Mouse (Mus musculus) midbrain, postnatal 0 days (tissue): Measurements from ENCODE around the gene Spag7. TPM values are rescaled to one million over a fixed set of nuclear protein-coding genes. Genes with fewer than 3 reads are reported as not detected.

Experiments used
- ATAC-seq: fragments of 200-750 bp; cut with Nextera tagmentation; 2 replicates; pipeline ENCODE4 v1.8.0; 2017; ENCODE audit warnings: moderate number of reproducible peaks, mild to moderate bottlenecking, moderate TSS enrichment, moderate library complexity; ENCODE audit not compliant: low FRiP score
- DNase-seq: peaks from one replicate; pipeline ENCODE4 v3.0.0-alpha.2; 2015; ENCODE audit warnings: low spot score
- H3K27ac ChIP-seq: fragments of 300-500 bp; sonication (generic); 2 replicates; pipeline ENCODE4 v1.5.1; 2014; ENCODE audit warnings: low read depth, mild to moderate bottlenecking, low read length, mixed read lengths
- H3K27me3 ChIP-seq: fragments of 300-500 bp; sonication (generic); 2 replicates; pipeline ENCODE4 v1.6.1; 2014; ENCODE audit warnings: low read length, control low read depth, mixed read lengths; ENCODE audit not compliant: insufficient read depth
- H3K36me3 ChIP-seq: fragments of 300-500 bp; sonication (generic); 2 replicates; pipeline ENCODE4 v1.6.1; 2014; ENCODE audit warnings: low read length, control low read depth, mixed read lengths; ENCODE audit not compliant: insufficient read depth
- H3K4me1 ChIP-seq: fragments of 300-500 bp; sonication (generic); 2 replicates; pipeline ENCODE4 v1.6.1; 2014; ENCODE audit warnings: mild to moderate bottlenecking, control low read depth, antibody characterized with exemption, low read length, mixed read lengths; ENCODE audit not compliant: insufficient read depth
- H3K4me2 ChIP-seq: fragments of 300-500 bp; sonication (generic); 2 replicates; pipeline ENCODE4 v1.6.1; 2014; ENCODE audit warnings: low read depth, mild to moderate bottlenecking, low read length, mixed read lengths; ENCODE audit not compliant: poor library complexity, severe bottlenecking
- H3K4me3 ChIP-seq: fragments of 300-500 bp; sonication (generic); 2 replicates; pipeline ENCODE4 v1.5.1; 2014; ENCODE audit warnings: low read depth, mild to moderate bottlenecking, low read length, moderate library complexity
- H3K9ac ChIP-seq: fragments of 300-500 bp; sonication (generic); replicated peaks from 2 replicates; pipeline ENCODE4 v1.6.1; 2014; ENCODE audit warnings: mild to moderate bottlenecking, low read length, moderate library complexity, mixed read lengths; ENCODE audit not compliant: poor library complexity, severe bottlenecking
- H3K9me3 ChIP-seq: fragments of 300-500 bp; sonication (generic); 2 replicates; pipeline ENCODE4 v1.6.1; 2016; ENCODE audit warnings: low read length, control low read depth
- CTCF ChIP-seq: IDR thresholded peaks from 2 replicates; pipeline ENCODE4 v1.5.1; 2016; ENCODE audit warnings: antibody characterized with exemption, mild to moderate bottlenecking
- WGBS: fragments of 180-500 bp; shearing (Covaris S2); extraction: QIAGEN DNeasy Blood & Tissue Kit; methylation state at CpG from one replicate; pipeline ENCODE4 v1.1.7; 2014; 5-methylcytosine and 5-hydroxymethylcytosine counted together
- polyA plus RNA-seq: library from polyadenylated mRNA; unstranded; fragments of >200 nt; fragmentation: Nextera tagmentation; extraction: Ambion mirVana; gene quantifications from 2 replicates; pipeline ENCODE4 v1.2.1, GENCODE M21; 2015
- total RNA-seq: library from RNA; depleted of rRNA; stranded (reverse); fragments of >200 nt; gene quantifications from 2 replicates; pipeline ENCODE4 v1.2.3, GENCODE M21; 2014

The Spag7 gene
- total and polyA plus RNA-seq, 2 experiments from 2014 or later: 41.9 to 131 TPM

DNA sequence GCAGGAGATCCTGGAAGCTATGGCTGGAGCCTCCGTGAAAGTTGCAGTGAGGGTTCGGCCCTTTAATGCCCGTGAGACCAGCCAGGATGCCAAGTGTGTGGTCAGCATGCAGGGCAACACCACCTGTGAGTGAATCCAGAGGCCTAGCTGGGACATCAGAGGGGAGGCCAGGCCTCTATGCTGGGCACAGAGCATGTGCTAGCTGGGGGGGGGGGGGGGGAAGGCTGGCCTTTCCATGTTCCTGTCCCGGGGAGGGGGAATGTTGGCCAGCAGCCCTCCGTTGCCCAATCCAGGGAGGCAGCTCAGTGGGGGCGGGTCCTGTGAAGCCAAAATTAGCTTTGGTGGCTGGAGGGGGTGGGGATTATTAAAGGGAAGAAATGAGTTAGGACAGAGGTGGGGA, 33.6 kb upstream of the Spag7 start:
- H3K27ac ChIP-seq: no peak overlapping the region
- peaks cover 9% of the 10 kb centered on the region; the same call in 1 of the 2 replicates for H3K4me1 ChIP-seq
- WGBS: 69% methylated on average over 6 of the region's 6 CpGs
- peak overlapping the region; percentile 2; the same call in 1 of the 2 replicates for H3K4me3 ChIP-seq
- no peak for TF ChIP-seq CTCF
- no peaks in the 10 kb centered on the region for H3K9me3 ChIP-seq
- peaks cover 44% of the 10 kb centered on the region for H3K36me3 ChIP-seq
- H3K27me3 ChIP-seq: no peaks in the 10 kb centered on the region
- H3K4me2 ChIP-seq: 0 out of 2 replicates have a peak overlapping the region, but pooled peaks have one; percentile 82
- DNase-seq (no peak), ATAC-seq (no peak)
- H3K9ac ChIP-seq: peak overlapping the region; percentile 95

DNA sequence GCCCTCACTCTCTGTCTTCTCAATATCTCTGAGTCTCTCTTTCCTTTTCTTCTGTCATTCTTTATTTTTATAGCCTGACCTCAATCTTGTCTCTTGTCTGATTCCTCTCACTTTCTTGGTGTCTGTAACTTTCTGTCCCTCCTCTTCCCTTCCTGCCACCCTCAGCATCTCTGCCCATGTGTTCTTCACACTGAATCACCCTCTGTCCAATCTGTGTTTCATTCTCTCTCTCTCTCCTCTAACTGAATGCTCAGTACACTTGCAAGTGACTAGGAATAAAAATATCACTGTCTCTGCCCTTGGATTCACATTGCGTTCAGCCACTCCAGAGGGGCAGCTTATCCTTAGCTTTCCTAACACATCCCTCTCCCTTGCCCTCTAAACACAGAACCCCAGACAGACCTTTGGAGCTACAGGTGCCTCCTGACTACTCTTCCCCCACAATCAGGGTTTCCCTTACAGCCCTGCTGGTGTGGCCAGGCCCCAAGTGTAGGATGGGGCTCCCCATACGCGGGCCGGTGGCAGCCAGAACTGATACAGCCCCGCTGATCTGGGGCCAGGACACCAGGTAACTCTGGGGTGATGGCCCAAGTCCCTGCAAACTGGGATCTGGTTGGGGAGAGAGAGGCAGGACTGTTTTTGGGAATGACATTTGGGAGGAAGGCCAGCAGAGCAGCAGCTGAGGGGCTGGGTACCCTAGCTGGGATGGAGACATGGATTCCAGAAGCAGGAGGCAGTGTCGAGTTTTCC, 32.9 kb upstream of the Spag7 start:
- Histone ChIP-seq H3K9me3 (no peaks in the 10 kb centered on the region), H3K27me3 (no peaks in the 10 kb centered on the region), H3K4me1 (peaks cover 9% of the 10 kb centered on the region; the same call in 1 of the 2 replicates), H3K36me3 (peaks cover 39% of the 10 kb centered on the region), H3K27ac (no peak overlapping the region), H3K4me2 (peak overlapping the region; percentile 82), H3K4me3 (peak overlapping the region; percentile 98; the same call in 1 of the 2 replicates), H3K9ac (peak overlapping the region; percentile 95)
- no peak for TF ChIP-seq CTCF
- no peak for DNase-seq
- WGBS: 75% methylated on average over 6 of the region's 6 CpGs
- no peak for ATAC-seq

DNA sequence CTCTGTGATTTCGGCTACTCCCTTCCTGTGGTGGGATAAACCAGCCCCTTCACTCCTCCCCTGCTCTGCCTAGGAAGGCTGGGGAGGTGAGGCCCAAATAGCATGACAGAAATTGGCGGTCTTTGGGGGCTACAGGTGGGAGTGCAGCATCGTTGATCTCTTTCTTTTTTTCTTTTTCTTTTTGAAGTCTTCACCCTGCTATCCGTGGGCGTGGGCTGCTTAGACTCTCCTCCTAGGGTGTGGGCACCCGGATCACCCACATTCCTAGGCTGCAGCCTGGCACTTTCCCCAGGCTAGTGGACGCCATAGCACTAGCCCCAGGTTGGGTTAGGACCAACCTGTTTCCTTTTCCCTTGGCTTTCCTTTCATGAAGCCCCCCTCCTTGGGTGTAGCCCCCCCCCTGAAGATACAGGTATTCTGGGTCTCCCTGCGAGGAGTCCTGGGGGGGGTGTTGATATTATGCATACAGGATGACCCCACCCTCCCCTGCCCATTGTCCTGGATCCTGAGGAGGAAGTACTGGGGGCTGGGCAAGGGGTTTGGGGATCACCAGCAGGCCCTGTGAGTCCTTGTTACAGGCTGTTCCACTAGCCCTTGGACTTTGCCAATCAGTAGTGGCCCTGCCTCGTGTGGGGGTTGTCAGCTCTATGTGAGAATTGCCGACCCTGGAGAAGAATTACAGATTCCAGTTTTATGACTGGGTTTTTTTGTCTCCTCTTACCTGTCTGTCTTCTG, 32.2 kb upstream of the Spag7 start:
- Histone ChIP-seq H3K9me3 (no peaks in the 10 kb centered on the region), H3K4me2 (peak overlapping the region; percentile 82), H3K27ac (no peak overlapping the region), H3K4me3 (peak overlapping the region; percentile 98), H3K36me3 (peaks cover 32% of the 10 kb centered on the region), H3K9ac (peak overlapping the region; percentile 95), H3K27me3 (no peaks in the 10 kb centered on the region), H3K4me1 (peaks cover 9% of the 10 kb centered on the region; the same call in 1 of the 2 replicates)
- WGBS: 14% methylated on average over 10 of the region's 10 CpGs
- no peak for ATAC-seq
- no peak for TF ChIP-seq CTCF
- no peak for DNase-seq

DNA sequence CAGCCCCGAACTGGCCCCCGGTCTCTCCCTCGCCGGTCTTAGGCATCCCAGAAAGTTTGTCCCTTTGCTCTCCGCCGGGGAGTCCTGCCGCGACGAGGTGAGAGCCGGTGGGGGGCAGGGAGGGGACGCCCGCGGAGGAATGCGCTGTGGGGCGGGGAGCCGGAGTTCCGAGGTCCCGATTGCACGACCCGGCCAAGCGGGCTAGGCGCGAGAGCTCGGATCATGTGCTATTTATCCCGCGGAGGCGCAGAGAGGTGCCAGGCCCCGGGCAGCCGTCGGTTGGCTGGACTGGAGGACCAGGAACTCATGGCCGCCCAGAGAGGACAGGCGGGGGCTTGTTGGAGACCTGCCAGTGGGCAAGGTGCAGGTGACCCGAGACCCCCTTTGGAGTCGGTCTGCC, 31.4 kb upstream of the Spag7 start:
- H3K27me3 ChIP-seq: no peaks in the 10 kb centered on the region
- under 1% methylated on average over 22 of the region's 34 CpGs for WGBS

DNA sequence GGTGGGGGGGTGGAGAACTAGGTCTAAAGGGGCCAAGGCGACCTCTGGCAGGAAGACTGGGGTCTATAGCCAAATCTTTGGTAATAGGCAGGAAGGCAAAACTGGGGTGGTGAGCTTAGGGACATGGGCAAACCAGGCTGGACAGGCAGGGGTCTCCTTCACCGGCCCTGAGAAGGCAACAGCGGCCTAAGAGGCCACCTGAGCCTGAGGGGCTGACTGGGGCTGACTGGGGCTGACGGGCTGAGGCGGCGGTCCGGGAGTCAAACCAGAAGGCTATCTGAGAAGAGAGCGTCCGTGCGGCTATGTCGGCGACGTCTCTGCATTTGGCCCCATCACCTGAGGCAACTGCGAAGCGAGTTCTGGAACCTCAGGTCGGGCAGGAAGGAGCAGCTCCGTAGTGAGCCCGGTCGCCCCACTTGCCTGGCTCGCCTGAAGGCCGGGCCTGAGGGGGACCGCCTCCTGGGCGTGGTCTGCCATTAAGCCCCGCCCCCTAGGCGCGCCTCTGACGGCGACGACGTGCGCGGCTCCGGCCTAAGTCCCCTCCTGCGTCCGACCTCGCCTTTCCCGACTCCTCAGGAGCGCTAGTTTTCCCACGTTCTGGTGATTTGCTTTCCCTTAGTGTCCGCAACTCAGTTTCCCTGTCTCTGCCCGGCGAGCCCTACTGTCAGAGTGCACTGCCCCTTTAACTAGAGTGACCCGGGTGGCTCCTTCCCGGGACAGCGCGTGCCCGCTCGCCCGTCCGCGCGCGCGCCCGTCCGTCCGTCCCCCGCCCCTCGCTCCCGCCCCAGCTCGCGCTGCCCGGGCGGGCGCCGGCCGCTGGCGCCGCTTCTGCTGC, 30.7 kb upstream of the Spag7 start, which contains the start of the genes Inca1 and Kif1c:
TSS of gene Inca1 (minus strand) at position 434 of the 835 bp plus-strand sequence.
TSS of gene Kif1c (plus strand) at position 827 of the 835 bp plus-strand sequence.
- TF ChIP-seq CTCF: no peak
- Histone ChIP-seq H3K36me3 (peaks cover 18% of the 10 kb centered on the region), H3K9ac (peak within 1 kb of the TSS; percentile 95), H3K4me3 (peak within 1 kb of the TSS; percentile 98), H3K4me2 (peak within 1 kb of the TSS; percentile 82), H3K27me3 (no peaks in the 10 kb centered on the region), H3K9me3 (no peaks in the 10 kb centered on the region), H3K27ac (peak within 1 kb of the TSS; percentile 75), H3K4me1 (peaks cover 9% of the 10 kb centered on the region; the same call in 1 of the 2 replicates)
- under 1% methylated on average over 57 of the region's 69 CpGs for WGBS
- ATAC-seq (peak; percentile 95), DNase-seq (peak; percentile 93)

More for the DNA sequence above, 31.4 kb upstream of the Spag7 start:
- peaks cover 9% of the 10 kb centered on the region; the same call in 1 of the 2 replicates for H3K4me1 ChIP-seq
- peak overlapping the region; percentile 98 for H3K4me3 ChIP-seq
- H3K36me3 ChIP-seq: peaks cover 25% of the 10 kb centered on the region
- peak overlapping the region; percentile 82 for H3K4me2 ChIP-seq
- TF ChIP-seq CTCF: no peak
- H3K9ac ChIP-seq: peak overlapping the region; percentile 95
- peak; percentile 38; the same call in 1 of the 2 replicates for ATAC-seq
- peak; percentile 6 for DNase-seq
- H3K27ac ChIP-seq: peak overlapping the region; percentile 75
- no peaks in the 10 kb centered on the region for H3K9me3 ChIP-seq
